Mouse (Mus musculus) thymus, postnatal 36 days (tissue): ENCODE results near the gene Arsb.

Experiments used
- DNase-seq, 2 experiments: peaks; one replicate each; pipeline ENCODE4 v3.0.0; 2022; ENCODE audit warnings: mixed read lengths in 2 of 2

The Arsb gene

GRCm38 (mm10) chr13:93847614-93848013, 76.2 kb downstream of the Arsb start:
- DNase-seq: no peak

- no peak for DNase-seq
Observed at GRCm38 (mm10) chr13:93848615-93849014, 77.2 kb downstream of the Arsb start.

DNA sequence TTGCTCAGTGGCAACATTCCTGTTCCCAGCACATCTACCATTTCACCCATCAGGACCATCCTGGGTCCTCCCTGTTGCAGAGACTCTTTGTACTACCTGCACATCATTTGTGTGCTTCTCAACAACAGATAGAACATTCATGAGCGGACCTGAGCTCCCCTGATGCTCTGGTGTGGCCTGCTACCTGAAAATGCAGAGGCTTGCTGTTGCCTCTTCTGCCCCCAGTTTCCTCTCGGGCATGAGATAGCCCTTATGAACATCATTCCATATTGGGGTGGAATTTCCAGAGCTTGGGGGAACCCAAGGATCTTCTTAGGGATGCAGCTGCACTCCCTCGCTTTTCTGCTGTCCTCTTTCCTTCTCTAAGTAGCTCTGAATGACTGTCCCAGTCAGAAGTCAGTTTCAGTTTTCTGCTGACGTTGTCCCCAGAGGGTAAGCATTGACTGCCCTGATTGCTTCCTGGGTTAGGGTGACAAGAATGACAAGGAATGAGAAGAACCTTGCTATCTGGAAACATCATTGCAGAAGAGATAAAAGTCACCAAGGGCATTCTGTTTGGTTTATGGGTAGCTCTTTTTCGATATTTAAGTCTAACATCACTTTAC, 78.4 kb downstream of the Arsb start:
- DNase-seq: no peak

GRCm38 (mm10) chr13:93850674-93851073, 79.2 kb downstream of the Arsb start:
- DNase-seq: no peak

DNA sequence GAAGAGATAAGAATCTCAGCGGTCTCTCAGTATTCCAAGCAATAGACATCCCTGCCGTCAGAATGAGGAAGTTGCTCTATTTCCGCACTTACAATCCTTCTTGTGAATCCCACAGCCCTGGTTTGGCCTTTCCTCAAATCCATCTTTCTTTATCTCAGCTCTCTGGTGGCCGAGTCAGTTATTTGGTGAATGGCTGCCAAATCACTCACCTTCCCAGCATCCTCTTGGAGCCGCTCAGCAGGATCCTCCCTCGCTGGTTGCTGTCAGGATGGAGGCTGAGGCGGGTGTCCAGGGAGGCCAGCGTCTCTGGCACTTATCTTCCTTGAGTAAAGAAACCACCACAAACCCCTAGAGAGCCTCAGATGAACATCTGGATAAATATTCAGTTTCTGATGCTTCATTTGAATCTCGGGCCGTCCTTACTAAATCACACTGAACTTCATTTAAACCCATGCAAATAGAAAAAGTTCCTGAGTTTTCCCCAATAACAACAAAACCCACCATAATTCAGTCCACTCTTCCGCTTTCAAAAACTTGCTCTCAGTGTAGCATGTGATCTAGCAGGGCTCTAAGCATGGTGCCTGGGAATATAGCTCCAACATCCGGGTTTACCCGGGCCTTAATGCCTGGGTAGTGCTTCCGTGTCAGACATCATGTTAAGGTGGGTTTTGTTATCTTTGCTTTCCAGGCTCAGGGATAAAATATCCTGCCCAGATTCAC, 81.1 kb downstream of the Arsb start:
- DNase-seq: no peak

DNA sequence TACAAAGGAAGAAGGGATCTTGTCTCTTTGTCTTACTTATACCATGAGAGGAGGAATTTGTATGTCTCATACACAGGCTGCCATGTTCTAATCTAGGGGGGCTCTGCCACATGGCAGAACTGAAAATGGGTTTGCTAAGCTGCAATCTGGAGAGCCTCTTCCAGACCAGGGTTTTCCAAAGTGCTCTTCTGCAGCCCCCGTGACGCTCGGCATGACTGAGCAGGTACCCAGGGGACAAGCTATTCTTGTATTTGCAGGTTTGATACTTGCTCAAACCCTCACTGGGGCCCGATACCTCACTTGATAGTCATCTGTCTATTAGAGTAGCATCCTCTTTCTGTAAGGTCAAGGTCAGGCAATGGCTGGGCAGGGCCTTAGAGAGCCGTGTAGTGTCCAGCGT, 82.3 kb downstream of the Arsb start:
- no peak for DNase-seq

DNA sequence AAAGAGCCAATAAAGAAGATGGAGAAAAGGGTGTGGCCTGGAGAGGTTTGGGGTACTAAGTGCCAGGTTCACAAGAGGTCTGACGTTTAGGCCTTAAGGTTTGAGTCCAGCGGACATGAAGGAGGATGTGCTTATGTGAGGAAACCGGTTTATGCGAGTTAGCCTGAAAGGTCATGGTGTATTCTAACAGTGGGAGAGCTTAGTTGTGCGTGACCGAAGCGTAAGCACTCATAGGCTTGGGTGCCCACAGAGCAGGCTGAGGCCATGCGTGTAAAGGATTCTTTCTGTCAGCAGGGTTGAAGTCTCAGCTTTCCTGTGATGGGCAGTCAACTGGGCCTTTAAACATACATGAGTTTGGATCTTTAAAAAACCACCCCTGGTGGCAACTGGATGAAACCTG, 82.9 kb downstream of the Arsb start:
- DNase-seq: no peak

DNA sequence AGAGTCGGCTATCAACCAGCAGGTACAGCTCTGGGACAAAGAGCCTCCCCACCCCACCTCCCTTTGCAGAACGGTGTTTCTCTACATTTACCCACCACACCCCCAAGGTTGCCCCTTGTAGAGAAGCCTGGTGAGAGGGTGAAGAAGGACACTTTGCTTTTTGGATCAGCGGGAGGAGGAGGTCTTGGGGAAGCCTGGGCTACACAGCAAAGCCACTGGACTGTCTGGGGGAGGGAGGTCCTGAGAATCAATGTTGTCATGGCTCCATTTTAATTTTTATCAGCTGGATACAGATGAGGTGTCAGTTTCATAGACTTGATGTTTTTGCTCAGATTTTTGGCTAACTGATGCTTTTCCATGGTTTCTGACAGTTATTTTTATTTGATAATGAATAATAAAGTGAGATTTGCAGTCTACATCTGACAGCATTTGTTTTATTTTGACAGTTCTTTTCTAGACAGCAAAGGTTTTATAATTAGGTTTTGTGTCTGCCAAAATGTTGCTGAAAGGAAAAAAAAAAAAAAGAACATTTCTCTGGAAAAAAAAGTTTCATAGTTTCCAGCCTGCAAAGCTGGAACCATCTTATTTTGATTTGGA, 83.6 kb downstream of the Arsb start:
- no peak for DNase-seq

GRCm38 (mm10) chr13:93855701-93856183, 84.3 kb downstream of the Arsb start:
- peak; percentile 19 to 26 for DNase-seq

GRCm38 (mm10) chr13:93861211-93861610, 89.8 kb downstream of the Arsb start:
- DNase-seq: no peak

- DNase-seq: no peak
Observed at GRCm38 (mm10) chr13:93864066-93864740, 92.8 kb downstream of the Arsb start.

DNA sequence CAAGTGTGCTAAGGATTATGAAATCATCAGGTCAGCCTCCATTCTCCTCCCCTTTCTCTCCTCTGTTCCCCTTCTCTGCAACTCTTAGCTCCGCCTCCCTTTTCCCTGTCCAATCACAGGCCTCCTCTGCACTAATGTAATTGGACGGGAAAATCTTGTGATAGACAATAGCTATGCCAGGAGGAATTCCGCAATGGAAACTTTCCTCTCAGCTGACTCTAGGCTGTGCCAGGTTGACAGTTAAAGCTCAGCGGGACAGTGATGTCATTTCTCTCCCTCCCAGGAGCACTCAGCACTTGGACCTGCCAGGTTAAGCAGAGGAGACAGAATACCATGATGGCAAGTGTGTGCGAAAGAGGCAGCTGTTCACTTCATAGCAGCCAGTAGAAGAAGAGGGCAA, 95.2 kb downstream of the Arsb start:
- DNase-seq: no peak

DNA sequence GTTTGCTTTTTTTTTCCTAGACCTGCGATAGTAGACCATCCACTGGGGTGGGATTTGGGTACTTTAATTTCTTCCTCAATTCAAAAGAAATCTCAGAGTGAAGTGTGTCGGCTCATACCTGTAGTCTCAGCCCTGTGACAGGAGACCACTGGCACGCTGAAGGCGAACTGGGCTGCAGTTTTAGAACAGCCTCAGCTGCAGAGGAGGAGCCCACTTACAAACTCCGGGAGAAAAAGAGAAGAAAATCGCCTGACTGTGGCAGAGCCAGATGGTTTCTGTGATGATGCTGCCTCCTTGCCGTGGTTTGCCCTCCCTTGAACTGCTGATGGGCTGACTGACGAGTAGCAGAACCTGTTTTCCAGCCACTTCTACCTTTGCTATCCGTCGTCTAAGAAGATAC, 100.3 kb downstream of the Arsb start:
- no peak for DNase-seq

DNA sequence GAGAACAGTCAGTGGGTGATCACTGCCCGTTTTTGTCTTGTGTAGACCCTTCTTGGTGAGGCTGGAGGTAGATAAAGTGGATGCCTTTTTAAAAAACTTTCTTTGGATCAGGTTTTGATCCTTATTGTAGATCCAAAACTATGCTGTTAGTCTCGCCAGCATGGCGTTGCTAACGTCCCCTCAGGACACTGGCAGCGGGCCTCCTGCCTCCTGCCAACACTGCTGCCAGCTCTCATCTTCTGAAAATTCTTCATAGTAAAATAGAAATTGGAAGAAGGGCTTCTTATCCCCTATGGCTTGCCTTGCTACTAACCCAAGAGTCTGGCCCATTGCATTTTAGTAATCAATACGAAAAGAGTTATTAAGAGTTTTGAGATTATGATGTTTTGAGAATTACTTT, 101.2 kb downstream of the Arsb start:
- DNase-seq: no peak

GRCm38 (mm10) chr13:93877924-93878323, 106.5 kb downstream of the Arsb start:
- no peak for DNase-seq

DNA sequence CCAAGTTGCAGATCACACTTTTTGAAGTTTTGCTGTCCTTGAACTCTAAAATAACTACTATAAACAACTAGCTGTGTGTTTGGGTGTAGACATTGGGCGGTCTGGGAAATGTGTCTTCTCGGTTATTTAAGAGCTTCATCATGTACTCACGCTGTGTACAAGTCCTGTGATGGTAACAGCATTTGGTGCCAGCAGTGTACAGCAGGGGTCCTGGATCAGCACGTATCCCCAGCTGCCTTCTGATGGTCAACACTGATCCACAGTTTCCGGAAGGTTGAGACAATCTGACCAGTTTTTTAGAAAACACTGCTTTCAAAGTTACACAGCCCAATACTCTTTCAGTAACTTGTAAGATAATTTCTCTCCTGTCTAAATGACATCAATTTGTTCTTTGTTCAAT, 108.0 kb downstream of the Arsb start:
- DNase-seq: no peak

- no peak for DNase-seq
Observed at GRCm38 (mm10) chr13:93882132-93882531, 110.7 kb downstream of the Arsb start.

- DNase-seq: no peak
Observed at GRCm38 (mm10) chr13:93886999-93887398, 115.6 kb downstream of the Arsb start.

DNA sequence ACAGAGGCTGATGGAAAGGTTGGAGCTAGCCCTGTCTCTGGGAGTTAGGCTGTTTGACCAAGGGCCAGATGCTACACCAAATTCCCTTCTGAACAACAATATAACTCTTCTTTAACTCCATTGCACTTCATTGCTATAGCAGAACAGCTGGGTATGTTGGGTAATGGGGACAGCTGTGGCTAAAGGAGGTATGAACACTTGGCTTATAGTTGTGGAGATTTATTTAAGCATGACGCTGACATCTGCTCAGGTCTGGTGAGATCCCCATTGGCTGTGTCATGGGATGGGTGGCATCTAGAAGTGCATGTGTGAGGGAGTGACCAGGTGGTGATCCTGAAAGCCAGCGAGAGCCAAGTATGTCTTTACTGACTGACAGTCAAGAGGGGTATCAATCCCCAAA, 116.8 kb downstream of the Arsb start:
- no peak for DNase-seq

DNA sequence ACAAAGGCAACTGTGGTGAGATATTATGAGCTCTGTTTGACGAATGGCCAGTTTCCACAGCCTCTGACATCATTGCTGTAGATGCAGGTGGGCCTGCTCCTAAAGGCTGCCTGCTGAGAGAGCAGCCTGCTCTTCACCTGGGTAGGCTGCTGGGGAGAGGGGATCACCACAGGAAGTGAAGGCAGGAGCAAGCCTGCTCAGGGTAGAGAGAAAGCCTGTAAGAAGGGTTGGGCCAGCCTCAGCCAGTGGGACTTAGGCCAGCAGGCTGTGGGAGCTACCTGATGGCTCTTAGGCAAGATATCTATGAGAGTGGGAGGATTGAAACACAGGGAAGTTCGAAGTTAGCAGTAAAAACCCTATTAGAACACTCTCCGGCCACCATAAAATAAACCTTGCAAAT, 117.5 kb downstream of the Arsb start:
- no peak for DNase-seq

- DNase-seq: no peak
Observed at GRCm38 (mm10) chr13:93889991-93890390, 118.6 kb downstream of the Arsb start.

GRCm38 (mm10) chr13:93891276-93891675, 119.8 kb downstream of the Arsb start:
- no peak for DNase-seq

GRCm38 (mm10) chr13:93892101-93892500, 120.7 kb downstream of the Arsb start:
- no peak for DNase-seq

GRCm38 (mm10) chr13:93894105-93894504, 122.7 kb downstream of the Arsb start:
- no peak for DNase-seq
